Mouse (Mus musculus) MEL (cell line): ENCODE results near the gene Cds2. TPM values are rescaled to one million over a fixed set of nuclear protein-coding genes. Genes with fewer than 3 reads are reported as not detected.

ENCODE experiments used
- DNase-seq: peaks from one replicate; pipeline ENCODE4 v3.0.0; 2011; ENCODE audit warnings: low read depth, low spot score
- H3K27ac ChIP-seq: 2 replicates; pipeline ENCODE4 v1.5.1; 2012; ENCODE audit warnings: low read depth, mild to moderate bottlenecking, control low read depth, low read length, moderate library complexity; ENCODE audit not compliant: control insufficient read depth
- H3K27me3 ChIP-seq, 2 experiments: fragments of 150-350 bp in 1 of 2; sonication (generic) in 1 of 2; 2 replicates each; pipeline ENCODE4 v1.6.1; 2012; ENCODE audit warnings: low read length in 2 of 2, mild to moderate bottlenecking in 2 of 2, improper control_type of control experiment in 1 of 2, moderate library complexity in 1 of 2; ENCODE audit not compliant: insufficient read depth in 2 of 2, control insufficient read depth in 1 of 2
- H3K36me3 ChIP-seq, 2 experiments: 2 replicates each; pipeline ENCODE4 v1.6.1; 2012 to 2014; ENCODE audit warnings: low read length in 2 of 2, improper control_type of control experiment in 1 of 2, inconsistent platforms in 1 of 2, mild to moderate bottlenecking in 1 of 2; ENCODE audit not compliant: insufficient read depth in 2 of 2, control insufficient read depth in 1 of 2
- H3K4me1 ChIP-seq, 2 experiments: fragments of 150-350 bp in 1 of 2; sonication (generic) in 1 of 2; 2 replicates each; pipeline ENCODE4 v1.6.1; 2012; ENCODE audit warnings: low read length in 2 of 2, improper control_type of control experiment in 1 of 2, mild to moderate bottlenecking in 1 of 2; ENCODE audit not compliant: insufficient read depth in 2 of 2, control insufficient read depth in 1 of 2
- H3K4me3 ChIP-seq, 2 experiments: fragments of 150-350 bp in 1 of 2; sonication (generic) in 1 of 2; 2 replicates each; pipeline ENCODE4 v1.5.1; 2012; ENCODE audit warnings: low read depth in 2 of 2, low read length in 2 of 2, mild to moderate bottlenecking in 2 of 2, moderate library complexity in 2 of 2, control low read depth in 1 of 2, improper control_type of control experiment in 1 of 2; ENCODE audit not compliant: control insufficient read depth in 1 of 2, insufficient read depth in 1 of 2
- H3K79me2 ChIP-seq: 2 replicates; pipeline ENCODE4 v1.6.1; 2012; ENCODE audit warnings: mild to moderate bottlenecking, low read length, moderate library complexity; ENCODE audit not compliant: control insufficient read depth, poor library complexity, insufficient read depth
- H3K9ac ChIP-seq: 2 replicates; pipeline ENCODE4 v1.6.1; 2012; ENCODE audit warnings: low read depth, mild to moderate bottlenecking, control low read depth, low read length, moderate library complexity; ENCODE audit not compliant: control insufficient read depth, poor library complexity, severe bottlenecking
- H3K9me3 ChIP-seq: fragments of 150-350 bp; sonication (generic); replicated peaks from 2 replicates; pipeline ENCODE4 v1.6.1; 2012; ENCODE audit warnings: mild to moderate bottlenecking, low read length, improper control_type of control experiment, moderate library complexity; ENCODE audit not compliant: insufficient read depth
- CHD2 ChIP-seq: IDR thresholded peaks from 2 replicates; pipeline ENCODE4 v1.6.1; 2011; ENCODE audit warnings: low read length, improper control_type of control experiment
- CTCF ChIP-seq, 3 experiments: IDR thresholded peaks in 2 of 3; conservative IDR thresholded peaks in 1 of 3; 2 replicates each; pipeline ENCODE4 v1.5.1; 2011 to 2012; ENCODE audit warnings: low read length in 3 of 3, low read depth in 2 of 3, mild to moderate bottlenecking in 2 of 3, improper control_type of control experiment in 1 of 3, inconsistent platforms in 1 of 3, mixed read lengths in 1 of 3, moderate library complexity in 1 of 3; ENCODE audit not compliant: control insufficient read depth in 1 of 3, insufficient read depth in 1 of 3, poor library complexity in 1 of 3, severe bottlenecking in 1 of 3
- E2F4 ChIP-seq: IDR thresholded peaks from 2 replicates; pipeline ENCODE4 v1.6.1; 2011; ENCODE audit warnings: low read depth, low read length, improper control_type of control experiment, borderline replicate concordance
- HCFC1 ChIP-seq: IDR thresholded peaks from 2 replicates; pipeline ENCODE4 v1.6.1; 2012; ENCODE audit warnings: low read depth, mild to moderate bottlenecking, inconsistent platforms, low read length, improper control_type of control experiment, moderate library complexity
- KAT2A ChIP-seq: conservative IDR thresholded peaks from 2 replicates; pipeline ENCODE4 v1.6.1; 2012; ENCODE audit warnings: low read depth, low read length, improper control_type of control experiment, inconsistent platforms
- MAX ChIP-seq: IDR thresholded peaks from 2 replicates; pipeline ENCODE4 v1.6.1; 2011; ENCODE audit warnings: low read length, improper control_type of control experiment
- MAZ ChIP-seq: IDR thresholded peaks from 2 replicates; pipeline ENCODE4 v1.6.1; 2012; ENCODE audit warnings: low read depth, mild to moderate bottlenecking, inconsistent platforms, low read length, improper control_type of control experiment
- MYC ChIP-seq: IDR thresholded peaks from 2 replicates; pipeline ENCODE4 v1.6.1; 2011; ENCODE audit warnings: low read depth, mild to moderate bottlenecking, low read length, improper control_type of control experiment, moderate library complexity
- SMC3 ChIP-seq: IDR thresholded peaks from 2 replicates; pipeline ENCODE4 v1.6.1; 2011; ENCODE audit warnings: low read depth, low read length, improper control_type of control experiment
- TAL1 ChIP-seq: IDR thresholded peaks from 2 replicates; pipeline ENCODE4 v1.6.1; 2012; ENCODE audit warnings: mild to moderate bottlenecking, inconsistent platforms, low read length, moderate library complexity, mixed read lengths
- TBP ChIP-seq: IDR thresholded peaks from 2 replicates; pipeline ENCODE4 v1.8.0; 2011; ENCODE audit warnings: low read depth, low read length, improper control_type of control experiment
- UBTF ChIP-seq: IDR thresholded peaks from 2 replicates; pipeline ENCODE4 v1.6.1; 2012; ENCODE audit warnings: low read depth, mild to moderate bottlenecking, inconsistent platforms, low read length, improper control_type of control experiment, moderate library complexity, borderline replicate concordance; ENCODE audit not compliant: insufficient read depth
- USF1 ChIP-seq: IDR thresholded peaks from 2 replicates; pipeline ENCODE4 v1.6.1; 2014; ENCODE audit warnings: low read depth, mild to moderate bottlenecking, inconsistent platforms, low read length, improper control_type of control experiment, moderate library complexity
- ZKSCAN1 ChIP-seq: IDR thresholded peaks from 2 replicates; pipeline ENCODE4 v1.6.1; 2012; ENCODE audit warnings: low read depth, mild to moderate bottlenecking, inconsistent platforms, low read length, improper control_type of control experiment, moderate library complexity
- ZNF384 ChIP-seq: IDR thresholded peaks from 2 replicates; pipeline ENCODE4 v1.6.1; 2012; ENCODE audit warnings: low read depth, mild to moderate bottlenecking, inconsistent platforms, low read length, improper control_type of control experiment
- polyA plus RNA-seq, 2 experiments: library from polyadenylated mRNA; stranded (reverse) in 1 of 2; unstranded in 1 of 2; fragments of >175 nt in 1 of 2; fragments of >200 nt in 1 of 2; gene quantifications; 2 replicates each; pipeline versions ENCODE4 v1.2.1 to v1.2.4; 2012; ENCODE audit warnings: low replicate concordance in 2 of 2, low read depth in 1 of 2; ENCODE audit not compliant: insufficient read length in 2 of 2, insufficient read depth in 1 of 2, missing spikeins in 1 of 2
- total RNA-seq: library from RNA; depleted of rRNA; stranded (reverse); fragments of 300-350 nt; gene quantifications from 2 replicates; pipeline ENCODE4 v1.2.3, GENCODE M21; 2012

Gene Cds2
- total and polyA plus RNA-seq, 3 experiments = 8.8 to 28.5 TPM; not detected in 1

GRCm38 (mm10) chr2:132257350-132258068, 5.4 kb upstream of the Cds2 start:
- DNase-seq = no peak
- Histone ChIP-seq H3K36me3 (peaks cover 0 to 14% of the 10 kb centered on the region in 2 experiments; a peak in 2 of 4 replicates), H3K27me3 (no peaks in the 10 kb centered on the region), H3K9me3 (no peaks in the 10 kb centered on the region), H3K9ac (no peak overlapping the region), H3K79me2 (peaks cover 5% of the 10 kb centered on the region), H3K4me1 (peaks cover 0 to 4% of the 10 kb centered on the region in 2 experiments; a peak in 1 of 4 replicates), H3K4me3 (no peak overlapping the region)
- TF ChIP-seq TAL1 (no peak), KAT2A (no peak), UBTF (no peak), SMC3 (no peak)
- TF ChIP-seq, all 39 proteins: peak for 0
- no peak overlapping the region for H3K27ac ChIP-seq

GRCm38 (mm10) chr2:132260601-132261000, 2.3 kb upstream of the Cds2 start:
- Histone ChIP-seq H3K79me2 (peaks cover 5% of the 10 kb centered on the region), H3K4me1 (peaks cover 3 to 11% of the 10 kb centered on the region in 2 experiments; a peak in 3 of 4 replicates), H3K27ac (no peak overlapping the region), H3K27me3 (no peaks in the 10 kb centered on the region), H3K9me3 (no peaks in the 10 kb centered on the region), H3K4me3 (no peak overlapping the region), H3K36me3 (peaks cover 0 to 12% of the 10 kb centered on the region in 2 experiments; a peak in 2 of 4 replicates), H3K9ac (no peak overlapping the region)
- peak; percentile 52 for DNase-seq
- TF ChIP-seq ZKSCAN1 (no peak), MAX (0 out of 2 replicates have a peak, but pooled peaks have one; percentile 43)

DNA sequence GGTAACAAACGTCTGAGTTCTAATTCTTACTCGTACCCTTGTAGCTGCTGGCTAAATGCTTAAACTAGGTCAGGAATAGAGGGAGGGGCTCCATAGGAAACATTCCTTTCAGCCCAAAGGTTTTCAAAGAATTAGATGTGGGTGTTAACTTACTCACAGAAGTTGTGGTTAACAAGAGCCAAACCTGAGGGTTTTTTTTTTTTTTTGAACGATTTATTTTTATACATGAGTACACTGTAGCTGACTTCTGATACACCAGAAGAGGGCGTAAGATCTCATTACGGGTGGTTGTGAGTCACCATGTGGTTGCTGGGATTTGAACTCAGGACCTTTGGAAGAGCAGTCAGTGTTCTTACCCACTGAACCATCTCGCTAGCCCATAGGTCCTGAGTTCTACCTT, 773 bp upstream of the Cds2 start:
- H3K79me2 ChIP-seq = peaks cover 7% of the 10 kb centered on the region
- DNase-seq = no peak
- TF ChIP-seq HCFC1 (no peak; the same call in 1 of the 2 replicates), SMC3 (0 out of 2 replicates have a peak, but pooled peaks have one; percentile 2), KAT2A (no peak), CTCF (IDR thresholded peaks at IDR 0.05 in 2 of 3, conservative IDR thresholded peaks at IDR 0.05 in 1 of 3; ENCODE audit: control insufficient read depth in 1 of 3, insufficient read depth in 1 of 3, low read depth in 2 of 3, low read length in 3 of 3, poor library complexity in 1 of 3, severe bottlenecking in 1 of 3) (peak in 1 of 3 experiments; percentile 26; a peak in 1 of 6 replicates), CHD2 (no peak), TBP (no peak), USF1 (no peak), MAZ (no peak), E2F4 (no peak), ZNF384 (peak; percentile 82), MYC (no peak)
- TF ChIP-seq, all 39 proteins: peak for 3
- Histone ChIP-seq H3K9ac (no peak overlapping the region), H3K36me3 (peaks cover 0 to 14% of the 10 kb centered on the region in 2 experiments; a peak in 2 of 4 replicates), H3K4me3 (no peak overlapping the region), H3K9me3 (no peaks in the 10 kb centered on the region), H3K27ac (no peak overlapping the region), H3K4me1 (peaks cover 3 to 11% of the 10 kb centered on the region in 2 experiments; a peak in 3 of 4 replicates), H3K27me3 (no peaks in the 10 kb centered on the region)
